Comparison of ENCODE assay signal across 8 mouse cellular contexts in genomic region chr6:103296015-103296414, GRCm38 (mm10).
DNase-seq lines count a peak whose midpoint lies in the region; ATAC-seq and TF ChIP-seq lines count a peak whose summit lies in the region.

No protein-coding gene starts in this region.

- no peak overlapping the region for H3K27ac ChIP-seq in gastrocnemius, adult 2 months
- no peak overlapping the region for H3K27ac ChIP-seq in midbrain, postnatal 0 days (ENCODE audit: low read depth, low read length)
- H3K27ac ChIP-seq in midbrain, embryonic 13.5 days = no peak overlapping the region
- H3K27ac ChIP-seq in forebrain, embryonic 13.5 days = no peak overlapping the region

- no peak overlapping the region for H3K4me2 ChIP-seq in midbrain, postnatal 0 days (ENCODE audit: low read depth, low read length, poor library complexity, severe bottlenecking)
- H3K4me2 ChIP-seq in midbrain, embryonic 13.5 days (replicated peaks) = no peak overlapping the region
- no peak overlapping the region for H3K4me2 ChIP-seq in forebrain, embryonic 13.5 days

- no peaks in the 10 kb centered on the region for H3K9me3 ChIP-seq in midbrain, postnatal 0 days (ENCODE audit: low read length)
- H3K9me3 ChIP-seq in midbrain, embryonic 13.5 days = no peaks in the 10 kb centered on the region
- no peaks in the 10 kb centered on the region for H3K9me3 ChIP-seq in forebrain, embryonic 13.5 days (replicated peaks)

- TF ChIP-seq CTCF in gastrocnemius, adult 2 months (IDR thresholded peaks at IDR 0.05) = peak; percentile 49
- TF ChIP-seq CTCF in midbrain, postnatal 0 days (IDR thresholded peaks at IDR 0.05) = peak; percentile 38; the same call in 1 of the 2 replicates

- H3K27me3 ChIP-seq in midbrain, postnatal 0 days (ENCODE audit: insufficient read depth, low read length) = no peaks in the 10 kb centered on the region
- H3K27me3 ChIP-seq in midbrain, embryonic 13.5 days = no peaks in the 10 kb centered on the region
- H3K27me3 ChIP-seq in forebrain, embryonic 13.5 days = no peaks in the 10 kb centered on the region

- no peak for ATAC-seq in midbrain, postnatal 0 days (ENCODE audit: low FRiP score)
- ATAC-seq in midbrain, embryonic 13.5 days = no peak
- ATAC-seq in forebrain, embryonic 13.5 days = no peak

- H3K9ac ChIP-seq in midbrain, postnatal 0 days (replicated peaks; ENCODE audit: low read length, poor library complexity, severe bottlenecking) = no peak overlapping the region
- H3K9ac ChIP-seq in midbrain, embryonic 13.5 days (replicated peaks) = no peak overlapping the region
- no peak overlapping the region for H3K9ac ChIP-seq in forebrain, embryonic 13.5 days

- DNase-seq in gastrocnemius, adult 2 months = no peak
- DNase-seq in gastrocnemius, postnatal 25 days = no peak
- no peak for DNase-seq in midbrain, postnatal 0 days (ENCODE audit: low spot score)
- DNase-seq in c-Kit-positive CD71-positive TER-119-negative erythroid progenitor cells, embryonic 14.5 days (ENCODE audit: low read depth) = peak; percentile 9
- DNase-seq in thymus, postnatal 0 days (ENCODE audit: low spot score) = peak; percentile 59
- DNase-seq in right cerebral cortex, postnatal 10 days (ENCODE audit: low spot score in 2 of 2) = no peak

- intact Hi-C loops in gastrocnemius, adult 2 months (cut with DNase I) = no loop called here

- H3K4me3 ChIP-seq in gastrocnemius, adult 2 months = no peak overlapping the region
- H3K4me3 ChIP-seq in midbrain, postnatal 0 days (ENCODE audit: low read depth, low read length) = no peak overlapping the region
- H3K4me3 ChIP-seq in midbrain, embryonic 13.5 days (replicated peaks) = no peak overlapping the region
- H3K4me3 ChIP-seq in forebrain, embryonic 13.5 days = no peak overlapping the region

- no peaks in the 10 kb centered on the region for H3K4me1 ChIP-seq in midbrain, postnatal 0 days (ENCODE audit: insufficient read depth, low read length)
- no peaks in the 10 kb centered on the region for H3K4me1 ChIP-seq in midbrain, embryonic 13.5 days (replicated peaks)
- H3K4me1 ChIP-seq in forebrain, embryonic 13.5 days = no peaks in the 10 kb centered on the region

- WGBS in midbrain, postnatal 0 days = 94% methylated on average over 6 of the region's 6 CpGs
- 91% methylated on average over 6 of the region's 6 CpGs for WGBS in midbrain, embryonic 13.5 days
- 92% methylated on average over 6 of the region's 6 CpGs for WGBS in forebrain, embryonic 13.5 days

- no peaks in the 10 kb centered on the region for H3K36me3 ChIP-seq in midbrain, postnatal 0 days (ENCODE audit: insufficient read depth, low read length)
- H3K36me3 ChIP-seq in midbrain, embryonic 13.5 days = no peaks in the 10 kb centered on the region
- no peaks in the 10 kb centered on the region for H3K36me3 ChIP-seq in forebrain, embryonic 13.5 days (ENCODE audit: poor library complexity, severe bottlenecking)

Comparison
In these comparisons a context has a peak if more than half of its experiments do, and no peak if none do; other contexts are left out.
1. DNase-seq: peak in c-Kit-positive CD71-positive TER-119-negative erythroid progenitor cells, embryonic 14.5 days (single experiment) and thymus, postnatal 0 days (single experiment); none in gastrocnemius, adult 2 months (single experiment), gastrocnemius, postnatal 25 days (single experiment), midbrain, postnatal 0 days (single experiment) and right cerebral cortex, postnatal 10 days (0 of 2).